Mouse (Mus musculus): Measurements from ENCODE around the gene Gnl3l. TPM values are rescaled to one million over a fixed set of nuclear protein-coding genes. Genes with fewer than 3 reads are reported as not detected.
A peak's percentile ranks its signal among the peaks of the same experiment; 100 is the strongest.

The Gnl3l gene
- polyA plus RNA-seq (2012; ENCODE audit: insufficient read depth, low replicate concordance), result 0.62 TPM in 1 of 2 replicates, not detected in the other

DNA sequence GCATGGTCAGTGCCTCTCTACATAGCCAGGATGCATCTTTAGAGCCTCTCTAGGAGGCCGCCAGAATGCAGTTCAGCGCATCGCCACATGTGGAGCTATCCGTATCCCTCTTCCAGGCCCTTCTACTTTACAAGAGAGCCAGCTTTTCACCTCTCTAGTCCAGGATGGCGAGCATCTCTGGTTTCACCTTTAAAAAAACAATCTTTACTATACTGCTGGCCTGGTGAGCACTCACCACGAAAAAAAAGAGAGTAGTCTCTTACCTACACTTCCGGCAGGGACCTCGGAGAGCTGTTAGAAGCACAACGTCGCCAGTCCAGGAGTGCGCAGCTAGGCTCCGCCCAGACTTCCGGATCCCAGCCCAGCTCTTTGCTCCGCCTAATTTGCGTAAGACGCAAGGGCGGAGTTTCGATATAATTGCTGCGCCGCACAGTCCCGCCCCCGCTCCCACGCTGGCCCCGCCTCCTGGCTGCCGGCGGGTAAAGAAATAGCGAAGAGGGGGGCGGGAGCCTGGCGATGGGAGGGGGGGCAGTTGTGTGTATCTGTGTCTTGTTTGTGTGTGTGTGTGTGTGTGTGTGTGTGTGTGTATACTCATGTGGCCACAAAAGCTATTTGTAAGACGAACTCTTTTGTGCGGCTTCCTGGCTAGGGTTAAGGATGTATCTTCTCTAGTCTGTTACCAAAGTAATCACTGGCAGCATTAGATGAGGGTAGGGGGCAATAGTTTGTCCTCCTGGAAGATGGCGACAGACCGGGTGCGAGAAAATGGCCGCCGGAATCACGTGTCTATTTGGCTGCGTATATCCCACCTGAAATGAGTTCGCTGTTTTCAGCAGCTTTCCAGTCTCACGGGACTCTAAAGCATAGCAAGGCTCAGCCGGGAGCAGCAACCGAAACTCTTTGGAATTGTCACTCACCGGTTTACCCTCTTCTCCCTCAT lies at the start of gene Gnl3l:
Gnl3l (minus strand) TSS at position 385 of the 940 bp plus-strand sequence.
- Histone ChIP-seq H3K9me3 (no peaks in the 10 kb centered on the region), H3K4me3 (replicated peaks) (peak within 1 kb of the TSS; percentile 91), H3K4me1 (peaks cover 4% of the 10 kb centered on the region; the same call in 1 of the 2 replicates), H3K27me3 (replicated peaks) (no peaks in the 10 kb centered on the region), H3K36me3 (replicated peaks; ENCODE audit: low read length) (peaks cover 21% of the 10 kb centered on the region)
- no peak for TF ChIP-seq FLI1 (IDR thresholded peaks at IDR 0.05; ENCODE audit: low read length)
- TF ChIP-seq GATA1 (IDR thresholded peaks at IDR 0.05; ENCODE audit: borderline replicate concordance, low read length), result no peak

DNA sequence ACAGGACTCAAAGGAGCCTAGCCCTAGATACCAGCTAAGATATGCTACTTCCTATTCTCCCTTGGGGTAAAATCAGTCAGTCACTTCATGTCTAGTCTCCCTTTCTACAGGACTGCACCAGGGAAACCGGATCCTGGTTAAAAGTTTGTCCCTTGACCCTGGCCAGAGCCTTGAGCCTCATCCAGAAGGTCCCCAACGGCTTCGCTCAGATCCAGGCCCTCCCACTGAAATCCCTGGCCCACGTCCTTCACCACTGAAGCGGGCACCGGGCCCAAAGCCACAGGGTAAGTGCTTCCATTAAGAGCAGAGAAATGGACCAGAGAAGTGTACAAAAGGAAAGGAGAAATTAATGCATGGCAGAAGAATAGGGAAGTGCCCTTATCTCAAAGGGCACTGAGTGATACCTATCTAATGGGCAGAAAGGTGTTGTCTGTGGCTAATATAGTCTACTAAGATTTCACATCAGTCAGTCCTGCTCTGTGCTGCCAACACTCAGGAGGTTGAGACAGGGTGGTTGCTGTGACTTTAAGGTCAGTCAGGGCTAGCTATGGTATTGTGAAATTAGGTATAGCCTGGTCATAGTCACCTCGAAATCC lies 49.0 kb upstream of the Gnl3l start:
- Histone ChIP-seq H3K4me3 (replicated peaks) (no peak overlapping the region), H3K36me3 (replicated peaks; ENCODE audit: low read length) (no peaks in the 10 kb centered on the region), H3K27me3 (replicated peaks) (peaks cover 38% of the 10 kb centered on the region), H3K4me1 (no peaks in the 10 kb centered on the region), H3K9me3 (no peaks in the 10 kb centered on the region)
- TF ChIP-seq FLI1 (IDR thresholded peaks at IDR 0.05; ENCODE audit: low read length) (no peak), GATA1 (IDR thresholded peaks at IDR 0.05; ENCODE audit: borderline replicate concordance, low read length) (no peak)

- Histone ChIP-seq H3K4me1 (no peaks in the 10 kb centered on the region), H3K9me3 (no peaks in the 10 kb centered on the region), H3K36me3 (replicated peaks; ENCODE audit: low read length) (no peaks in the 10 kb centered on the region), H3K27me3 (replicated peaks) (peaks cover 33% of the 10 kb centered on the region), H3K4me3 (replicated peaks) (no peak overlapping the region)
- TF ChIP-seq FLI1 (IDR thresholded peaks at IDR 0.05; ENCODE audit: low read length) (no peak), GATA1 (IDR thresholded peaks at IDR 0.05; ENCODE audit: borderline replicate concordance, low read length) (no peak)
Measured at GRCm38 (mm10) chrX:151061615-151062299, 44.6 kb upstream of the Gnl3l start.

DNA sequence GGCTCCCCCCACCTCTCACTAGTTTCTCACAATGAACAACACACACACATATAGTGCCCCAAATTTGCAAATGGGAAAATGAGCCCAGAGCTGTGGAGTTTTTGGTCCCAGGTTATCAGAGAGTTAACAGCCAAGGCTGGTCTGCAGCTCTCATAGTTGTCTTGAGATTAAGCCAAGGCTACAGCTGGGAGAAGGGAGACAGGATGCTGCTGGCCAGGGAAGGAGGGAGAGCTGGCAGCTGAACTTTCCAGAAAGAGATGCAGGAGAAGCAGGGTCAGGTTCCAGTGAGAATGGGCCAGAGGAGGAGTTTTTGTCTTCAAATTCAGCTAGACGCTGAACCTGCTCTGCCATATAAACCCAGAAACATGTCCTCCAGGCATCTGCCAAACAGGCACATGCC lies 42.2 kb upstream of the Gnl3l start:
- Histone ChIP-seq H3K9me3 (no peaks in the 10 kb centered on the region), H3K4me1 (peaks cover 7% of the 10 kb centered on the region), H3K4me3 (replicated peaks) (no peak overlapping the region), H3K27me3 (replicated peaks) (peaks cover 30% of the 10 kb centered on the region), H3K36me3 (replicated peaks; ENCODE audit: low read length) (no peaks in the 10 kb centered on the region)
- TF ChIP-seq FLI1 (IDR thresholded peaks at IDR 0.05; ENCODE audit: low read length), result no peak

- H3K27me3 ChIP-seq (replicated peaks), result peaks cover 45% of the 10 kb centered on the region
- no peaks in the 10 kb centered on the region for H3K9me3 ChIP-seq
- H3K4me3 ChIP-seq (replicated peaks), result no peak overlapping the region
- no peaks in the 10 kb centered on the region for H3K36me3 ChIP-seq (replicated peaks; ENCODE audit: low read length)
- TF ChIP-seq GATA1 (IDR thresholded peaks at IDR 0.05; ENCODE audit: borderline replicate concordance, low read length), result no peak
- no peak for TF ChIP-seq FLI1 (IDR thresholded peaks at IDR 0.05; ENCODE audit: low read length)
- peaks cover 12% of the 10 kb centered on the region for H3K4me1 ChIP-seq
Measured at GRCm38 (mm10) chrX:151055559-151055958, 38.4 kb upstream of the Gnl3l start.

GRCm38 (mm10) chrX:151054489-151054888 lies 37.4 kb upstream of the Gnl3l start:
- TF ChIP-seq GATA1 (IDR thresholded peaks at IDR 0.05; ENCODE audit: borderline replicate concordance, low read length) (no peak), FLI1 (IDR thresholded peaks at IDR 0.05; ENCODE audit: low read length) (no peak)
- Histone ChIP-seq H3K4me1 (peaks cover 12% of the 10 kb centered on the region), H3K4me3 (replicated peaks) (no peak overlapping the region), H3K36me3 (replicated peaks; ENCODE audit: low read length) (no peaks in the 10 kb centered on the region), H3K9me3 (no peaks in the 10 kb centered on the region), H3K27me3 (replicated peaks) (peaks cover 50% of the 10 kb centered on the region)

- peaks cover 18% of the 10 kb centered on the region for H3K4me1 ChIP-seq
- H3K4me3 ChIP-seq (replicated peaks), result no peak overlapping the region
- no peak for TF ChIP-seq GATA1 (IDR thresholded peaks at IDR 0.05; ENCODE audit: borderline replicate concordance, low read length)
- no peak for TF ChIP-seq FLI1 (IDR thresholded peaks at IDR 0.05; ENCODE audit: low read length)
- peaks cover 17% of the 10 kb centered on the region for H3K9me3 ChIP-seq
- H3K27me3 ChIP-seq (replicated peaks), result peaks cover 77% of the 10 kb centered on the region
- no peaks in the 10 kb centered on the region for H3K36me3 ChIP-seq (replicated peaks; ENCODE audit: low read length)
Measured at GRCm38 (mm10) chrX:151050337-151050736, 33.2 kb upstream of the Gnl3l start.

- no peaks in the 10 kb centered on the region for H3K36me3 ChIP-seq (replicated peaks; ENCODE audit: low read length)
- H3K27me3 ChIP-seq (replicated peaks), result peaks cover 81% of the 10 kb centered on the region
- H3K9me3 ChIP-seq, result peaks cover 17% of the 10 kb centered on the region
- H3K4me3 ChIP-seq (replicated peaks), result no peak overlapping the region
- TF ChIP-seq FLI1 (IDR thresholded peaks at IDR 0.05; ENCODE audit: low read length), result no peak
- TF ChIP-seq GATA1 (IDR thresholded peaks at IDR 0.05; ENCODE audit: borderline replicate concordance, low read length), result no peak
- peaks cover 18% of the 10 kb centered on the region for H3K4me1 ChIP-seq
Measured at GRCm38 (mm10) chrX:151049661-151050215, 32.6 kb upstream of the Gnl3l start.

GRCm38 (mm10) chrX:151047431-151048058 lies 30.4 kb upstream of the Gnl3l start:
- H3K36me3 ChIP-seq (replicated peaks; ENCODE audit: low read length), result no peaks in the 10 kb centered on the region
- peaks cover 17% of the 10 kb centered on the region for H3K9me3 ChIP-seq
- TF ChIP-seq GATA1 (IDR thresholded peaks at IDR 0.05; ENCODE audit: borderline replicate concordance, low read length) (no peak), FLI1 (IDR thresholded peaks at IDR 0.05; ENCODE audit: low read length) (no peak)
- H3K4me1 ChIP-seq, result peaks cover 10% of the 10 kb centered on the region
- H3K27me3 ChIP-seq (replicated peaks), result peaks cover 70% of the 10 kb centered on the region
- H3K4me3 ChIP-seq (replicated peaks), result peak overlapping the region; percentile 89
